Mouse (Mus musculus): ENCODE measurements around the gene Alg14.

GRCm38 (mm10) chr3:121327406-121327805 lies 35.8 kb downstream of the Alg14 start:
- no peak for TF ChIP-seq GATA1 (IDR thresholded peaks at IDR 0.05; ENCODE audit: borderline replicate concordance, low read length)
- TF ChIP-seq FLI1 (IDR thresholded peaks at IDR 0.05; ENCODE audit: low read length): no peak

Measured in megakaryocyte, embryonic 14.5 days (primary cell).